Mouse (Mus musculus) lung, adult 2 months (tissue): Measurements from ENCODE around the gene Atp5j2. TPM values are rescaled to one million over a fixed set of nuclear protein-coding genes. Genes with fewer than 3 reads are reported as not detected.
"Not testable (repeated sequence)": the region's sequence is repeated elsewhere in the genome, so short reads cannot be mapped to it uniquely, and the experiment has no call there.

ENCODE experiments used
- DNase-seq: peaks from one replicate; pipeline ENCODE4 v3.0.0; 2022
- H3K4me1 ChIP-seq: fragments of 200-500 bp; 2 replicates; pipeline ENCODE4 v1.6.1; 2011; ENCODE audit warnings: low read length; ENCODE audit not compliant: control insufficient read depth, insufficient read depth
- H3K4me3 ChIP-seq: fragments of 200-500 bp; replicated peaks from 2 replicates; pipeline ENCODE3; 2011; ENCODE audit warnings: low read depth, mild to moderate bottlenecking, control low read depth, low read length; ENCODE audit errors: extremely low read depth
- CTCF ChIP-seq: fragments of 200-500 bp; IDR thresholded peaks from 2 replicates; pipeline ENCODE4 v1.5.1; 2011; ENCODE audit warnings: mild to moderate bottlenecking, low read length, control low read depth; ENCODE audit not compliant: insufficient read depth
- POLR2A ChIP-seq: fragments of 200-500 bp; IDR thresholded peaks from 2 replicates; pipeline ENCODE4 v1.6.1; 2011; ENCODE audit warnings: low read depth, mild to moderate bottlenecking, control low read depth, low read length, borderline replicate concordance; ENCODE audit errors: extremely low read depth
- WGBS: fragments of 180-500 bp; shearing (Covaris S2); methylation state at CpG from one replicate; pipeline ENCODE4 v1.1.7; 2018; 5-methylcytosine and 5-hydroxymethylcytosine counted together
- polyA plus RNA-seq: library from polyadenylated mRNA; depleted of rRNA; stranded (reverse); fragments of >200 nt; gene quantifications from 2 replicates; pipeline ENCODE4 v1.2.3, GENCODE M21; 2012

Gene Atp5j2
- polyA plus RNA-seq, 1 experiment = 107 TPM

GRCm38 (mm10) chr5:145218671-145219070, 26.8 kb upstream of the Atp5j2 start:
- no peak for DNase-seq
- 95% methylated on average over 20 of the region's 20 CpGs for WGBS
- Histone ChIP-seq H3K4me1 (no peaks in the 10 kb centered on the region), H3K4me3 (no peak overlapping the region)
- TF ChIP-seq CTCF (no peak), POLR2A (no peak)

GRCm38 (mm10) chr5:145218206-145218605, 26.3 kb upstream of the Atp5j2 start:
- 96% methylated on average over 21 of the region's 21 CpGs for WGBS
- TF ChIP-seq POLR2A (no peak), CTCF (no peak)
- no peak for DNase-seq

GRCm38 (mm10) chr5:145217746-145218145, 25.9 kb upstream of the Atp5j2 start:
- WGBS = 62% methylated on average over 6 of the region's 6 CpGs
- Histone ChIP-seq H3K4me1 (no peaks in the 10 kb centered on the region), H3K4me3 (no peak overlapping the region)
- no peak for TF ChIP-seq POLR2A
- no peak for TF ChIP-seq CTCF
- DNase-seq = no peak

More at GRCm38 (mm10) chr5:145218206-145218605, 26.3 kb upstream of the Atp5j2 start:
- no peaks in the 10 kb centered on the region for H3K4me1 ChIP-seq
- no peak overlapping the region for H3K4me3 ChIP-seq

DNA sequence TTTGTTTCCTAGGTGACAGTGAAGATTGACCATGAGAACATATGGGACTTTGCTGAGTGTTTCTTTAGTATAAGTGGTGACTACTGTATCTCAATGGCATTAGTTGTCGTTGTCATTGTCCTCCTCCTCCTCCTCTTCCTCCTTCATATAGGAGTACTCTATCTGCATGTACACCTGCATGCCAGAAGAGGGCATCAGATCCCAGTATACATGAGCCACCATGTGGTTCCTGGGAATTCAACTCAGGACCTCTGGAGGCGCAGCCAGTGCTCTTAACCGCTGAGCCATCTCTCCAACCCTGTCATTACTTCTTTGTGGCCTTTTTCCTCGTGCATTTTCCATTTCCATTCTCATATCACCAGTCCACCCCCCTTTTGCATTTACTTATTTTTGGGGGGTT, 22.8 kb upstream of the Atp5j2 start:
- WGBS = 69% methylated on average over 4 of the region's 4 CpGs
- TF ChIP-seq POLR2A = no peak
- no peak for TF ChIP-seq CTCF

GRCm38 (mm10) chr5:145213505-145213904, 21.6 kb upstream of the Atp5j2 start:
- Histone ChIP-seq H3K4me1 (no peaks in the 10 kb centered on the region), H3K4me3 (no peak overlapping the region)
- WGBS = 93% methylated on average over 3 of the region's 3 CpGs
- TF ChIP-seq POLR2A (no peak), CTCF (no peak)
- no peak for DNase-seq

More for the DNA sequence above, 22.8 kb upstream of the Atp5j2 start:
- no peak for DNase-seq
- Histone ChIP-seq H3K4me3 (no peak overlapping the region), H3K4me1 (no peaks in the 10 kb centered on the region)

DNA sequence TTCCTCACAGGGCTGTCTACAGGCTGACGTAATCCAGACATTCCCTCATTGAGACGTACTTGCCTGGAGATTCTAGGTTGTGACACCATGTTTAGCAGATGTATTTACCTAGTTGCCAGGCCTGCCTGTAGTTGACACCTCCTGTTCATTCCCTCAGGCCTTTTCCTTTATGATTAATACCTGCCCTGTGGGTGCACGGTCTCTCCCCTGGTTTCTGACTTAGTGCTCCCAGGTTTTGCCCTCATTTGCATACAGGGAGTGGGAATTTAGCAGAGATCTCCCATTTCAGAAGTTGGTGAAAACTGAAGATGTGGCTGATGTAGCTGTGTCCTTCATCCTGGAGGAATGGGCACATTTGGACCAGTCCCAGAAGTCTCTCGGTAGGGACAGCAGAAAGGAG, 20.4 kb upstream of the Atp5j2 start:
- DNase-seq = no peak
- 95% methylated on average over 4 of the region's 4 CpGs for WGBS
- no peaks in the 10 kb centered on the region for H3K4me1 ChIP-seq
- TF ChIP-seq CTCF = no peak
- TF ChIP-seq POLR2A = no peak
- no peak overlapping the region for H3K4me3 ChIP-seq

- TF ChIP-seq POLR2A (no peak), CTCF (no peak)
- Histone ChIP-seq H3K4me1 (no peaks in the 10 kb centered on the region), H3K4me3 (no peak overlapping the region)
- no peak for DNase-seq
- WGBS = 95% methylated on average over 4 of the region's 4 CpGs
These were observed 19.5 kb upstream of the Atp5j2 start for GRCm38 (mm10) chr5:145211340-145211739.

- H3K4me1 ChIP-seq, DNase-seq, H3K4me3 ChIP-seq: not testable (repeated sequence)
- WGBS = 55% methylated on average over 11 of the region's 11 CpGs
These were observed 16.5 kb upstream of the Atp5j2 start for GRCm38 (mm10) chr5:145208391-145208790.

GRCm38 (mm10) chr5:145207954-145208353, 16.1 kb upstream of the Atp5j2 start:
- TF ChIP-seq CTCF (no peak), POLR2A (no peak)
- no peak for DNase-seq
- Histone ChIP-seq H3K4me3 (no peak overlapping the region), H3K4me1 (peaks cover 5% of the 10 kb centered on the region)
- WGBS = 85% methylated on average over 6 of the region's 6 CpGs

- peaks cover 5% of the 10 kb centered on the region for H3K4me1 ChIP-seq
- WGBS = 96% methylated on average over 6 of the region's 6 CpGs
These were observed 15.5 kb upstream of the Atp5j2 start for GRCm38 (mm10) chr5:145207385-145207784.

DNA sequence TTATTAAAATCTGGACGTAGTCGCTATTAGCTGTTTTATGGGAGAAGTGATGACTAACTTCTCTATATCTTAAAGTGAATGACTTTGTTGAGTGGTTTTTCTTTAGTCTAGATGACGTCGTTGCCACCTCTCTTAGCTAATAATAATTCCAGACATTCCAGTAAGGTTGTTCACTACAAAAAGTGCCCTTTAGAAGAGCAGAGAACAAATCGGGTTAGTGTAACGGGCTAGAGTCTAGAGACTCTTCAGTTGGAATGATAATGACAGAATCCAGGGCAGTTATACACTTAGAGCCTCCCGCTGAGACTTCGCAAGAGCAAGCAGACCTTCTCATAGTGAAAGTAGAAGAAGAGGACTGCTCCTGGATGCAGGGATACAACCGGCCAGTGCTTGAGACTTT, 13.2 kb upstream of the Atp5j2 start:
- DNase-seq = peak; percentile 15
- 14% methylated on average over 9 of the region's 9 CpGs for WGBS
- TF ChIP-seq CTCF (no peak), POLR2A (no peak)
- Histone ChIP-seq H3K4me1 (peaks cover 10% of the 10 kb centered on the region), H3K4me3 (peak overlapping the region; percentile 5)

More at GRCm38 (mm10) chr5:145207385-145207784, 15.5 kb upstream of the Atp5j2 start:
- TF ChIP-seq POLR2A (no peak), CTCF (no peak)
- no peak for DNase-seq
- H3K4me3 ChIP-seq = no peak overlapping the region
